Mouse (Mus musculus) cerebellum, adult 2 months (tissue): ENCODE measurements around the gene Hemk1.
A peak's percentile ranks its signal among the peaks of the same experiment; 100 is the strongest.

Experiments
- CTCF ChIP-seq: fragments of 200-500 bp; IDR thresholded peaks from 2 replicates; pipeline ENCODE4 v1.5.1; 2011; ENCODE audit warnings: low read depth, mild to moderate bottlenecking, control low read depth, low read length, moderate library complexity, borderline replicate concordance; ENCODE audit not compliant: insufficient read depth
- POLR2A ChIP-seq: fragments of 200-500 bp; IDR thresholded peaks from 2 replicates; pipeline ENCODE4 v1.6.1; 2011; ENCODE audit warnings: low read length, control low read depth, borderline replicate concordance; ENCODE audit not compliant: insufficient read depth

DNA sequence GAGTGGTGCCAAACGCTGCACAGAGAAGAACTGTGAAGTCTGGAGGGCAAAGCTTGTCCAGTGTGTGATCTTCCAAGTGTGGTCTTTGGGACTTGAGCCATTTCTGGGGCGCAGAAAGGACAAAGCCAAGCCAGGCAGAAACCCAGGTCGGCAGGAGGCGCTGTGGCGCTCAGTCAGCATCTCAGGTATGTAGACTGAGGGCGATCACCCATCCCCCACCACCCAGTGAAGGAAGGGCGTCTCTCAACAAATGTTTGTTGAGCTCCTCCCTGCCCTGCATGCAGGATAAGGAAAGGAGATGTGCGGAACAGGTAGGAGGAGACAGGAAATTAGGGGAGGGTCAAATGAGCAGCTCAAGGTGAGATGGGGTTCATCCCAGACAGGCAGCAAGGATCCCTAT lies 36.5 kb upstream of the Hemk1 start:
- TF ChIP-seq POLR2A, result no peak
- peak; percentile 43; the same call in 1 of the 2 replicates for TF ChIP-seq CTCF
